Mouse (Mus musculus) ES-E14 (cell line): ENCODE measurements around the gene Agl.

Experiments
- CHD2 ChIP-seq: IDR thresholded peaks from 2 replicates; pipeline ENCODE4 v1.6.1; 2014; ENCODE audit warnings: mild to moderate bottlenecking, low read depth, low read length, inconsistent platforms
- MAFK ChIP-seq: IDR thresholded peaks from 2 replicates; pipeline ENCODE4 v1.6.1; 2014; ENCODE audit warnings: mild to moderate bottlenecking, low read depth, low read length, inconsistent platforms; ENCODE audit not compliant: insufficient read depth

- no peak for TF ChIP-seq CHD2
- TF ChIP-seq MAFK = no peak
Observed at GRCm38 (mm10) chr3:116850376-116850775, 42.4 kb upstream of the Agl start.
